Mouse (Mus musculus): ENCODE data around the gene Nradd.

Gene Nradd

GRCm38 (mm10) chr9:110611471-110611870 is 12.8 kb downstream of the Nradd start:
- DNase-seq (ENCODE audit: low spot score) = no peak

- DNase-seq (ENCODE audit: low spot score) = no peak
Measured at GRCm38 (mm10) chr9:110583521-110583920, 40.7 kb downstream of the Nradd start.

GRCm38 (mm10) chr9:110582161-110582560 is 42.1 kb downstream of the Nradd start:
- DNase-seq (ENCODE audit: low spot score) = no peak

Data from testis, postnatal 14 days (tissue).